Mouse (Mus musculus) ovary, postnatal 14 days (tissue): ENCODE measurements at regions not wholly inside any gene's neighbourhood (a gene's known extent, or its start where the extent isn't known, plus 50 kb on each side); places are given as distances from the start of the nearest gene placed in this dataset.

ENCODE experiments used
- DNase-seq: peaks from one replicate; pipeline ENCODE4 v3.0.0; 2022; ENCODE audit warnings: low spot score

DNA sequence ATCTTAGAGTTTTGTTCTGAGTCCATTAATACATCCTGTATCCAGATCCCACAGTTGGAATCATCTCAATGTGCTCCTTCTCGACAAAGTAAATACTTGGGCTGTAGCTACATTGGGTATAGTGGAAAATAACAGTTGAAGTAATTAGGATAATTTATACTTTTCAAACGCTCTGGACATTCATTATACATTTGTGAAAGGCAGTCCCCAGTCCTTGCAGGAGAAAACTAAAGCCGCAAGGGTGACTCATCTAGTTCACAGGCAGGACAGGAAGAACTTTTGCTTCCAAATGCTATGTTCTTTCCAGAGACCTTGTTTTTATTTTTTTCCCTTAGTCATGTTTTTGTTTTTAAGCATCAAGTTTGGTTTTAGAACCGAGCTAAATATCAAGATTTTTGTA, 218.8 kb downstream of the Gpr37 start:
- no peak for DNase-seq

DNA sequence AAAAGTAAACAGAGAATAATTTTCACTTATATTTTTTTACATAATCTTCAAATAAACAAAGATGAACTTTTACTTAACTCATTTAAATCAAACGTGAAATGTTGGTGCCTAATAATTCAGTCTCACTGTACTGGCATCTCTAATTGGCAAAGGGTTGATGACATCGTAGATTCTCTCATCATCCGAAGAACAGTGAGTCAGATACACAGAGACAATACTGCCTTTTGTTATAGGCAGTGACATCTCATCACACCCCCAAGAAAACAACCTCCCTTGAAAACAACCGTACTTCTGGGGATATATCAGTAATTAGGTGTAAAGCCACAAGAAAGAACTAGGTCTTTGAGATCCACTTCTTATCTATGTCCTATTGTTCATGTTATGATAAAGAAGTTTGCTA, 227.5 kb downstream of the Gpr37 start:
- no peak for DNase-seq

DNA sequence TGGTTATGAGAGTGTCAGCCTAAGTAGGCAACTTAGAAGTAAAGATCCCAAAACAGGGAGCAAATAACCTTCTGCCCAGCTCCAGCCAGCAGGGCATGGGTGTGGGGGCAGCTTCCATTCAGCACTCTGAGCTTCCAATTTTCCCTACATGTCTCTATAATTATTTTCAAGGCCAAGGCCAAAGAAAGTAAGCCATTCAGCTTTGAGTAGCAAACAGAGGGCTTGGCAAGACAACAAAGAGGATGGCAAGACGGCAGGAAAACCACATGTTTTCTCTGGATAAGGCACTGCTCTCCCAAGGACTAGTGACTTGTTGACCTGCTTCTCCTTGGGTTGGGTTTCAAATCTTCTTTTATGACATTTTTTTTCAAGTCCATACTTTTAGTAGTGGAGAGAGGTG, 240.1 kb downstream of the Gpr37 start:
- peak; percentile 8 for DNase-seq

DNA sequence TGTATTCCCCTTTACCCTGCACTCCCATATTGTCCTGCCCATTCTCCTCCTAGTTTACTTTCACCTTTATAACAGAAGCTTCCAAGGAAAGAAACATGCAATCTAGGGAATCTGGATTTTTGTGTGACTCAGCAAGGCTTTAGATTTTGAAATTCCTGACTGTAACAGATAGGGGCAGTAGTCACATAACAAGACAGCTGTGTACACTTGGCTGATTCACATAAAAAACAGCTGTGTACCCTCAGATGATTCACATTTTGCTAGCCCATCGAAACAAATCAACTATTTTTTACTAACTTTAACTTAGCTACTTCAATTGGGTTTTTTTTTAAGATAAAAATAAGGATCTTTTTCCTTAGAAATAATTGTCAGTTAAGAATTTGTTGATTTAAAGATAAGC, 240.6 kb downstream of the Gpr37 start:
- DNase-seq: no peak

DNA sequence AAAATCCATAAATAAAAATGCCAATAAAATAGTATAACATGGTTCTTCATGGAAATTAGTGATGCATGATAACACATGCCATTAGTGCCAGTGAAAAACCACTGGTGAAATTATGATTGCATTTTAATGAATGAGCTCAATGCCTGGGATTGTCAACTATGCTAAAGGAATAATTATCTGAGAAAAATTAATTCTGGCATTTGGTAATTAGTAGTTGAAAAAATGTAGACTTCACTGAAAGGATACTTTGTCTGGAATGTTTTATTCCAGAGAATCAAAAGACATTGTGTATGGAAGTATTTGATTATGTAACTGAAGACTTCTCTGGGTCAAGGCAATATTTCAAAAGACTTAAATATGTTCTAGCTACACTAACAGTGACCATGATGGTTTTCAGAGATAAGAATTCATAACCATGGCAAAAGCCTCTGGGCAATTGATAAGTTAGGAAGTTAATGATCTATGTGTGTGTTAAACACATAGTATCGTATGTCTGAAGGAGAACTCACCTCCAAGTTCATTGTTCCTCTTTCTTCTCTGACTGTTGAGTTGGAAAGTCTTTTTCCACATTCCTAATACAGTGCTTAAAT, 245.1 kb downstream of the Gpr37 start:
- DNase-seq: no peak

DNA sequence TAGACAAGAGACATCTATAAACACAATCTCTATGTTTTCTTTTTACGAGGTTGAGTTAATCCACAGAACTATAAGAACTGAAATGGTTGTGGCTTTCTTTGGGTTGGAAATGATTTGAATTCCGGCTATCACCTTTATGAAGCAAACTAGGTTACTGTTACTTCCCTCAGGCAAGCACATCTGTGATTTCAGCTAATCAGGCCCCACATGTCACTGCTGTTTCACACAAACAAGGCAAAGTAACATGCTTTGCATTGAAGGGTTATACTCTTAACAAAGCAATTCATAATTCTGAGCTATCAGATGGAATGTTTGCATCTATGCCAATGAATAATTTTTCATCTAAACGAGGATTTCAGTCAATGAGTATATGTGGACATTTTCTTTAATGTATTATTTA, 246.4 kb downstream of the Gpr37 start:
- no peak for DNase-seq

DNA sequence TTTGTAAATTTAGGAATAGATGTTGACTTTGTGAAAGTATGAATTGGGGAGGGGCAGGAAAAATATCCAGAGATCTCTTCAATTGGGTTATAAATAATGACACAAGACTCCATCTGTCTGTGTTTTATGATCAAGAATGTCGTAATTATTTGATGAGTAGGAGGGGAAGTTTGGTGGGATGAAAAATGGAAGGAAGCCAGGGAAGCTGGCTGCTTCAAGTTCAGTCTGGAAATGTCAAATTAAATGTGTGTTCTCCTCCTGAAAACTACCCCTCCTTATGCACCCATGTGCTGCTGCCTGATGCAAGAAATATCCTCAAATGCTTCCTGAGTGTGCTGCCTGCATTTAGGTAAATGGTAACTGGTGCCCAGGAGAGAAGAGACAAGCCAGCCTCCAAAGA, 246.8 kb downstream of the Gpr37 start:
- DNase-seq: no peak

DNA sequence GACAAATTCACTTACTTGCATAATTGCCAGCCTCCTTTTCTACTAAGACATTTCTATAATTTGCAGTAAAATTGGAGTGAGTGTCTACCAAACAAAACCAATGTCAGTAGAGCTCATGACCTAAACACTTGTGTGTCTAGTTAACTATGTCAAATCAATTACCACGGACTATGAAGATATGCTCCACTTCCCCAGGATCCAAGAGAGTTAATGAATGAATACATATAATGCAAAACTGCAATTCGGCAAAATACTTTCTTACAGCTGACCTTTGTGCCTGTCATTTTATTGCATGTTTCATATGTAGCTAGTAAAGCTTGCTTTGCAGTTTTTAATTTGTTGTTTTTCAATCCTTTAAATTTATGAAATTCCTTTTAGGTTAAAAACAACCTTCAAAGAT, 248.4 kb downstream of the Gpr37 start:
- no peak for DNase-seq

DNA sequence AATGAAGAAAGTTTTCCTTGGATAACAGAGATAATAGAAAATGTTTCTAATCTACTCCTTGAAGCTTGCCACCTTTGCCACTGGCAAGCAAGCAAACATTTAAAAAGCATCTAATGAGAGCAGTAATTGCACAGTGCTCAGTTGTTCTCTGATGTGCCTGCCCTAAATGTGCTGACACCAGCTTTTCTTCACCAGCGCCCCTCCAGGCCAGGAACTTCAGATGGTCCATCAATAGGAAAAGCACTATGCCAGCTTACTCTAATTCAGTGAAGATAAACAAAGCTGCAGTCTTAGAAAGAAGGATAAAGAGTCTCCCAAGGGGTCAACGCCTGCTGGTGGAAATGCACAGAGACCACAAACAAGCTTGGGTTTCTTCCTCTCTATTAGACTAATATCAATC, 252.7 kb downstream of the Gpr37 start:
- DNase-seq: no peak

DNA sequence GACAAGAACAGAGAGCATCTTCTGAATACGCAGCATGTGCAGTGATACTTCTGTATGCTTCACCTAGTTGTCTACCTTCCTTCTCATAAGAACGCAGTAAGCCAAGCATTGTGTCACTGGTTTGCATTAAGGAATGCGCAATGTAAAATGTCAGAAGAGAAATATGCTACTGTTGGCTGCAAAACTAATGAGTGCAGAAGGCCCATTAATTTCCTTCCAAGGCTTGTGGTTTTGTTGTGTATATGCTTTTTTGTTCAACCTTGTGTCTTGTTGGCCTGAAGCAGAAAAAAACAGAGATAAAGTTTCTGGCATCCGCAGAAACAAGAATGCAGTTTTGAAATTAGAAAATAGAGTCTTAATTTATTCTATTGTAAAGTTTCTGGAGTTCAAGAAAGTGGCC, 261.5 kb downstream of the Gpr37 start:
- no peak for DNase-seq

DNA sequence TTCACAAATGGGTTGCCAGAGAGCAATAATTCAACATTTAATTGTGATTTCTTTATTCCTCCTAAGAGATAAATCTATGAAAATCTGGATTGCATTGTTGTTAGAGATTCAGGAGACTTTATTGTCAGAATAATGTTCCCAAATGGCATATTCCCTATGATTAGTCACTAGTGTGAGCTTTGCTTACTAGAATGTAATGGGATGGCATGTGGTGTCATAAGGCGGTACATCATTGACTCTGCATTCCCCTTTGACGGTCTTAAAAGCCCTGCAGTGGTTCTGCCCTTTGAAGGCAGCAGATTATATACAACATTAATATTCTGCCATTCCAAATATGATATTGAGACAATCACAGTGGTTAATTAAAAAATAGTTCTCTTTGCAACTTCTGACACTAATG, 271.7 kb downstream of the Gpr37 start:
- no peak for DNase-seq

DNA sequence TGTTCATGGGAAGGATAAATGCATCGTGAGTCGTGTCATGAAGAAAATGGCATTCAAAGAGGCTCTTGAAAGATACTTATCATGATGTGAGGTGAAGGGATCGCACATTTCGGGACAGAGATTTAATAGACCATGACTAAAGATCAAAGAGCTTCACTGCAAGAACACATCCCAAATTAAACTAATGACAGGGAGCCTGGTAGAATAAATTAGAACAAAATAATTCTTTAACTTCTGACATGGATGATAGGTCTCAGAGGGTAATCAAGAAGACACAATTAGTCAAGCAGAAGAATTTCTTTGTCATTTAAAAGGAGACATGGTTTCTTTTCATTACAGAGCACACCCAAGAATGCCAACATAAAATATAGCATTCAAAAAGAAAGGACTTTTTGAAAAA, 300.7 kb downstream of the Gpr37 start:
- DNase-seq: no peak
